Mouse (Mus musculus) mature B cell (primary cell): ENCODE measurements around the gene Kpna1.
"Not testable (repeated sequence)": the region's sequence is repeated elsewhere in the genome, so short reads cannot be mapped to it uniquely, and the experiment has no call there.

Experiments used
- in situ Hi-C: fragments of 300-500 bp; cut with MboI; formaldehyde crosslinking; loops from 2 replicates; pipeline ENCODE4 v1.14.3; 2019

The Kpna1 gene

DNA sequence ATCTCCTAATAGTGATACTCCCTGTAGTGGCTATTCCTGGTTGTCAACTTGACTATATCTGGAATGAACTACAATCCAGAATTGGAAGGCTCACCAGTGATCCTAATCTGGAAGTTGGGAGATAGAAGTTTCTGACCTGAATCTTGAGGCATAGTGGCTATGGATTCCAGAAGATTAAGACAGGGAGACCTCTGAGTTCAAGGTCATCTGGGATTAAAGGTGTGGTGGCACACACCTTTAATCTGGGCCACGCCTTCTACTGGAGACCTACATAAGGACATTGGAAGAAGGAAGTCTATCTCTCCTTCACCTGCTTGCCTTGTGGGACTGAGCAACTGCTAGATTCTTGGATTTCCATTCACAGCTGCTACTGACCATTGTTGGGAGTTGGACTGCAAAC, at the start of gene Kpna1:
Kpna1 (plus strand) TSS at position 301 of the 400 bp plus-strand sequence.
- in situ Hi-C loops, result not testable (repeated sequence)

DNA sequence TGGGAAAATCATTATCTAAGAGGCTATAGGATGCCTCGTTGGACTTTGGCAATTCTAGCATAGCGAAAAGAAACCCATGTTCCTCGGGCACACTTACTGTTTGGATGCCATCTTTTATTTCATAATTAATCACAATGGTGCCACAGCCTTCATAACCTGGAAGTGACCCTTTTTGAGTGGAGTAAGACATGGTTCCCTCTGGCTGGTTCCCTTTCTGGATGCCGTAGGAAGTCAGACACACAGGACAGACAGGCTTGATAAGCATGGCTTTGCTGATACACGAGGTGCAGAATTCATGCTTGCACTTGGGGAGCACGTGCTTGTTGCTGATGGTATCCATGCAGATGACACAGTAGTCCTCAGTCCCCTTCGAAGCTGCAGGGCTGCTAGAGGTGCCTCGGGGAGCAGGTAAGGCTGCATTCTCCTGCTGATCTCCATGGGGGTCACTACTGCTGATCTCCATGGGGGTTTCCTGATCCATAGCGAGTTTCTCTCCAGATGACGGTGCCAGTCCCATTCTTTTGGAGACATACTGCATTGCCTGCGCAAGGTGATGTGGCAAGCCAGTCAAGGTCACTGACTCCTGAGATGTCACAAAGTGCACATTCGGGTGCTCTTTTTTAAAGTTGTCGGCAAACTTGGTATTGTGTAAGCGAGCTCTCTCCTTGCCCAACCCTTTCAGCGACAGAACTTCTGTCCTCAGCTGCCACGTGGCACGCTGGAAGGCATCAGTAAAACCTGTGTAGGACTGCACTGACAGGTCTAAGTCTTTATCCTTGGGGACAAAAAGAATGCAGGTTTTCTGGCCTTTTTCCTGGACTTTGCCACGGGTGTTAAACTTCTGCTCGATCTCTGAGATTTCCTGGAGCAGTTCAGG, 46.1 kb upstream of the Kpna1 start:
- in situ Hi-C loops, result no loop called here

DNA sequence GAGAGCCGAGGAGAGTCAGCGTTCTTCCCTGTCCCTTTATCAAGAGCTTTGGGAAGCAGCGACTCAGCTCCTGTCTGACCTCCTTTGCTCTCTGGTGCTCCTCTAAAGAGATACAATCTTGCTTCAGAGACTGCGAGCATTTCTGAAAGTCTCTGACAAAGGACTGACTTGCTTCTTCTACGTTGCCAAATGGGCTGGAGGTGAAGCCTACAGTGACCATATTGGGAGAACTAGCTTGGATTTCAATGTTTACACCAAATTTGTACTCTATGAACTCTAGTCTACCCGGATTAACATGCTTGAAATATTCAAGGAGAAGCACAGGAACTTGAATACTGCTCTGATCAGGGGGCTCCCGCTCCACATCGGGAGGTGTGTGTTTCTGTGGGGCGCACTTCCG, 45.4 kb upstream of the Kpna1 start:
- in situ Hi-C loops, result no loop called here

DNA sequence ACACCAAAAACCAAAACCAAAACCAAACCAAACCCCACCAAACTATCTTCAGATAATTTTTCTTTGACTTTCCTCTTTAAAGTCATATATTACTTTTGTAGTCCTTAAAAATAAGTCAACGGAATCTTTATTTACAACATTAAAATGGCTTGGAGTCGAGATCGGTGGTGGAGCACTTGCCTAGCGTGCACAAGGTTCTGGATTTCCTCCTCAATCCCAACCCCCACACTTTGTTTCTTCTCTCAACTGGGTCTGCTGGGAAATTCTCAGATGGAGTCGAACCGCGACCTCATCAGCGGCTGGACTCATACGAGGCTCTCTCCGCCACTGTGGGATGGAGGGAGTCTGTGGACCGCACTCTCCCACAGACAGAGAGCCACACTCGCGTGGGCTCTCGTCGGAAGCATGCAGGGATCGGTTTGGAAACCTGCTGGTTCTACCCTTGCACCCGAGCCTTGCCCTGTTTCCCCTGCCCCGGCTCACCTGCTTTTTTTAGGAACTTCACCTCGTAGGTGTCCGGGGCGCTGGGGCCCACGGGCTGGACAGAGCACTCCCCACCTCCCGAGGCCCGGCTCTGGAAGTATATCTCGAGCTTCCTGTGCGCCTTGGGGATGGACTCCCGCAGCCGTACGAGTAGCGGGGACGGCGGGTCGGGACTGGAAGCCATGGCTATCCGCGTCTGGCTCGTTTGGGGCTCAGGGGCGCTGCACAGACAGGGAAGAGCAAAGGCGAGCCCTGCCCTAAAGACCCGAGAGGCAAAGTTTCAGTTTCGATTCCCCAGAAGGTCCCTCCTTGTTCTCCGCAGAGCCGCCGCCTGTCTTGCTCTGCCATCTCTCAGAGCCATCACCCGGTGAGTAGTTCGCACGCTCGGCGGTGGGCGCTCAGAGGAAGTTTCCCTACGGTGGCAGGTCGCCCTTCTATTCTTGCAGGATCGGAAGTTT, 40.1 kb upstream of the Kpna1 start, which contains the start of the genes Parp9 and Dtx3l:
Parp9 (plus strand) TSS at position 260 of the 941 bp plus-strand sequence.
Dtx3l (minus strand) TSS at position 941 of the 941 bp plus-strand sequence.
- in situ Hi-C loops, result no loop called here

DNA sequence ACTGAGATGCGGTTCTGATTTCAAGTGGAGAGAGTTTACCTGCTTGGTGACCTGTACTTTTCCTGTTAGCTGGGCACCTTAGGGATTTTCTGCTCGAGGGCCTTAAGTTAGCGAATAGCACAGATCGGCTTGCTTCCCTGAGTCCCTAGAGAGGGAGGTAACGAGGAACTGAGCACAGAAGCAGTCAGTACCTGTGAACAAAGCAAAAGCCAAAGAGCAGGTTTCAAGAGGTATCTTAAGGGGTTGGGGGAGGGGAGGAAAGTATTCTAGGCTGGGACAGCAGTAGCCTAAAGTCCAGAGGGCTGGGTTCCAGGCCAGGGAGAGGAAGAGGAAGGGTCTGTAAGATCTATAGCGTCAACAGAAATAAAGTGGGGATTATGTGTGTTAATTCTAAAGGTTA, 39.3 kb upstream of the Kpna1 start:
- in situ Hi-C loops, result no loop called here

DNA sequence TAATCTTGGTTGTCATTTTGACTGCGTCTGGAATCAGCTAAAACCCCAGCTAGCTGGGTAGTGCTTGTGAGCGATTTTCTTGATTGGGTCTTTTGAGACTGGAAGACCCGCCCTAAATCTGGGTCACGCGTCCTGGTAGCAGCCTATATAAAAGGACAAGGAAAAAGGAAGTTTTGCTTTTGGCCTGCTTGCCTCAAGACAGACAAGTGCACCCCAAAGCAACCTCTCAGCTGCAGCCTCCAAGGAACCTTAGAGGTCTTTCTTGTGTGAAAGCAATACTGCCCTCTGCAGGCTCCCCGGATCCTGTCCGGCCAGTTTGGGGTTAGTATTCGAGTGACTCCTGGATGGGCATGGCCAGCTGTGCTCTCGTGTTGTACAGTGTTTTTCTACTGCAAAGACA, 38.9 kb upstream of the Kpna1 start:
- in situ Hi-C loops, result no loop called here

DNA sequence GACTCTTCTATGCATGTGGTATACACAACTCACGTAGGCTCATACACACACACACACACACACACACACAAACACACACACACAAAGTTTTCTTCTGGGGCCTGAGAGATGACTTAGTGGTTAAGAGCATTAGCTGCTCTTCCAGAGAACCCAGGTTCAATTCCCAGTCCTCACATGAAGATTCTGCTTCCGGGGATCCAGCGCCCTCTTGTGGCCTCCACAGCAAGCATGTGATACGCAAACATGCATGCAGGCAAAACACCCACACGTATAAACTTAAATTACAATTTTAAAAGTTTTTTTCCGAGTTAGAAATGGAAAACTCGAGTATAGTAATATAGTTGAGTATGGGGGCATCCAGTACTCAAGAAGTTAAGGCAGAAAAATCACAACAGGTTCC, 37.2 kb upstream of the Kpna1 start:
- in situ Hi-C loops, result no loop called here

DNA sequence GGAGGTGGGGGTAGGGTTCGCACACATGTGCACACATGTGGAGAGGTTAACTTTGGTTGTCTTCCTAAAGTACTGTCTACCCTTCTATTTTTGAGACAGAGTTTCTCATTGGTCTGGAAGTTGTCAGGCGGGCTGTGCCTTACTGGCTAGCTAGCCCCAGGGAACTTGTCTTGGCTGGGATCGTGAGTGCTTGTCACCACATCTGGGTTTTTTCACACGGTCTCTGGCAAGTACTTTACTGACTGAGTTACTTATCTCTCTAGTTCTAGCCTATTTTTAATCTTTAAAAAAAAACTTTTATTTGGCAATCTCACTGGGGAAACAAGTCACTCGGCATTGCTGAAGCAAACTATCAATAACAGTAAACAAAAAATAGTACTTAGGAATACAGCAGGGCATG, 29.3 kb upstream of the Kpna1 start:
- in situ Hi-C loops, result no loop called here

DNA sequence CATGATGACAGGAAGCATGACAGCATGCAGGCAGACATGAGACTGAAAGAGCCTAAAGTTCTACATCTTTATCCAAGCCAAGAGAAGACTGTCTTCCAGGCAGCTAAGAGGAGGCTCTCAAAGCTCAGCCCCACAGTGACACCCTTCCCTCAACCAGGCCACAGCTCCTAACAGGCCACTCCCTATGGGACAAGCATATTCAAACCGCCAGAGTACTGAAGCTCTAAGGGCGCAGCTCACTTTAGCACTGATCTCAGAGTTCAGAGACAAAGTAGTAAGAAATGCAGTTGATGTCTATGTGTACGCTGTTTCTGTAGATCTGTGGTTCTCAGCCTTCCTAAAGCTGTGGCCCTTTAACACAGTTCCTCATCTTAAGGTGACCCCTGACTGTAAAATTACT, 27.3 kb upstream of the Kpna1 start:
- in situ Hi-C loops, result no loop called here

DNA sequence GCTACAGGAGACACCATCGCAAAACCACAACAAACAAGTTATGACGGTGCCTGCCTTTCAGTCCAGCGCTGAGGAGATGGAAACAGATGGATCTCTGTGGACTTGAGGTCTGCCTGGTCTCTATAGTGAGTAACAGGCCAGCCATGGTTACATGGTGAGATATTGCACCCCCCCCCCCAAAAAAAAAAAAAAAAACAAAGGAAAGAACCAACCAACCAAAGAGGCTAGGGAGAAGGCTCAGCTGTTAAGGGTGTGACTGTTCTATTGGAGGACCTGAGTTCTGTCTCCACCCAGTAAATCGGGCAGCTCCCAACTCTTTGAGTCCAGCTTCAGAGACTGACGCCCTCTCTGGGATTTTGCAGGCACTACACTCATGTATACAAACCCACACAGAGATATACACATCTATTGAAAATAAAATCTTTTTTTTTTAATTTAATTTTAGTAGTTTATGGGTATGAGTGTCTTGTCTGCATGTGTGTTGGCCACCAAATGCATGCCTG, 25.9 kb upstream of the Kpna1 start:
- in situ Hi-C loops, result no loop called here

DNA sequence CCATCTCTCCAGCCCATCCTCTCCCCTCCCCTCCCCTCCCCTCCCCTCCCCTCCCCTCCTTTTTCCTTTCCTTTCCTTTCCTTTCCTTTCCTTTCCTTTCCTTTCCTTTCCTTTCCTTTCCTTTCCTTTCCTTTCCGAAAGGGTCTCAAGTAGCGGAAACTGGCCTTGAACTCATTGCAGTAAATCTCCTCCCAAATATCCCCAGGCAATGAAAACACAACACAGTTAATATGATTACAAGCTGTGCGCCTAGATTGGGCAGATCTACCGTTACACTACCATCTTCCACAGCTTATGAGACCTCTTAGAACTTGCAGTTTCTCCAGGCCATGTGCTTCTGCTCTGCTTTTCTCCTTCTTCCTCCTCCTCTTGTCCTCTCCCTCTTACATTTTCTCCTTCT, 12.6 kb upstream of the Kpna1 start:
- in situ Hi-C loops, result not testable (repeated sequence)

DNA sequence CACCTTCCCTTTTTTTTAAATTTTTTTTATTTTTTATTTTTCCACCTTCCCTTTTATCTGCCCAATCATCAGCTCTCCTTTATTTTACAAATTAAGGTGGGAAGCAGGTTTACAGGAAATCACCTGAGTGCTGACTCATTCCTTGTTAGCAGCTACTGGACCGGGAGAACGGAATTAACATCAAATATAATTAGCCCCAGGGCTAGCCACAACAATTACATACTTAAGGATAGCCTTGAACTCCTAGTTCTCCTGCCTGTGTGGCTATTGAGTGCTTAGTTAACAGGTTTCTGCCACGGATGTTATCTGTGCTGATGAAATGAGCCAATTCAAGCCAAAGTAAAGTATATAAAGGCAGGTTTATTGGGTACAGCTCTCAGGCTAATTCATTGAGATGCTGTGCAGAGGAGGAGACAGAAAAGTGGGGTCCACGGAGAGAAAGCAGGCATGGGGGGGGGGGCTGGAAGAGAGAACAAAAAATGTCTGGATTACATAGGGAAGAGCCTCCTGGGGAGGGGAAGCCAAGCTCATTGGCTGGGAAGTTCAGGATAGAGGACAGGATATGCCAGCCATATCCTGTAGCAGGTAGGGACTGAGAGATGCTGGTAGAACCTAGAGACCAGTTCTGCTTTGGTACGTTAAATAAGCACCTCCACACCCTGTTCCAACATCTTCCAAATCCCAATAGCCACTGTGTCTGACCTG, 12.0 kb upstream of the Kpna1 start:
- in situ Hi-C loops, result no loop called here

DNA sequence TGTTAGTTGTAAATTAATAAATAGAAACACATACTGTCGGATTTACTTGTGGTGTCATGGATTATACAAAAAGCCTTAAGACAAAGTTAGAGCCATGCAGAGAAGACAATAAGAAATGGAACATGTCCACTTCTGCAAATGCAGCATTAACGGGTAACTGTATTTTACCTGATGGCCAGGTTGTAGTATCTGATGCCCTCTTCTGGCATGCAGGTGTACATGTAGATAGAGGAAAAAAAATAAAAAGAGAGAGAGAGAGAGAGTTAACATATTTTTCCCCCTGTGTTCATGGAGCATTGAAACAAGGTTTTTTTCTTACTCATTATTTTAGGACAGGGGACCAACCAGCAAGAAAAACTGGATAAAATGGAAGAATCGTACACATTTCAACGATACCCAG, 11.2 kb upstream of the Kpna1 start:
- in situ Hi-C loops, result no loop called here

DNA sequence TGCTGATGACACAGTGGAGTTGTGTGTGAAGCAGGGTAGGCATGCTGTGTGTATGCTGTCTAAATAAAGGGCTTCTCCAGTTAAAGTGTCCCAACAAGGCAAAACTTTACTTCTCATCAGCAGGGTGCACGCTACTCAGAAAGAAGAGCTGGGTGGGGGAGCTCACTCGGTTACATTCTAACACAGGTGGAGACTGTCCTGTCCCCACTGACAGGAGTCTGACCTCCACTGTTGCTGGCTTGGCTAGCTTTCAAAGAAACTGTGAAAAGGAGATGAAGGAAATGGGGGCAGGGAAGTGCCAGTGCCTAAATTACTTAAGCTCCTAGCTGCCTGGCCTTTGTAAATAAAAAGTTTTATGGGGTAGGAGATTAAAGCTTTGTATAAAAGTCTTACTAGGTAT, 10.4 kb upstream of the Kpna1 start:
- in situ Hi-C loops, result no loop called here

DNA sequence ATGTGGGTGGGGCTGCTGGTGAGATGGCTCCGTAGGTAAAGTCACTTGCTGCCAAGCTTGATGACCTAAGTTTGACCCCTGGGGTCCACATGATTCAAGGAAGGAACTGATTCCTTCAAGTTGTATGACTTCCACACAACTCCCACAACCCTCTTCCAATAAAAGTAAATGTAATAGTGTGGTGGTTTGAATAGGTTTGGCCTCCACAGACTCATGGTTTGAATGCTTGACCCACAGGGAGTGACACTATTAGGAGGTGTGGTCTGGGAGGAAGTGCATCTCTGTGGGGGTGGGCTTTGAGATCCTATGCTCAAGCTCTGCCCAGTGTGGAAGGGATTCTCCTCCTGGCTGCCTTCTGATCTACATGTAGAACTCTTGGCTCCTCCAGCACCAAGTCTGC, 4.5 kb upstream of the Kpna1 start:
- in situ Hi-C loops, result no loop called here

DNA sequence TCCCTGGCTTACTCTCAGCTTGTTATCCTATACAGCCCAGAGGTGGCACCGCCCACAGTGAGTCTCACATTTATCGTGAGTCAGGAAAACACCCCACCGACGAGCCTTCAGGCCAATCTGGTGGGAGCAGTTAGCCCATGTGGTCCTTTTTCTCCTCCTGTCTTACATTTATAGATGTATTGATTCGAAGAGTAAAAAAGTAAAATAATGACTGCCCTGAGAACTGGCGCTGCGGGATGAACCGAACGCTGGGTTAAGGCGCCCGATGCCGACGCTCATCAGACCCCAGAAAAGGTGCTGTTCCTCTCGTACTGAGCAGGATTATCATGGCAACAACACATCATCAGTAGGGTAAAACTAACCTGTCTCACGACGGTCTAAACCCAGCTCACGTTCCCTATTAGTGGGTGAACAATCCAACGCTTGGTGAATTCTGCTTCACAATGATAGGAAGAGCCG, 2.8 kb downstream of the Kpna1 start:
- in situ Hi-C loops, result no loop called here

DNA sequence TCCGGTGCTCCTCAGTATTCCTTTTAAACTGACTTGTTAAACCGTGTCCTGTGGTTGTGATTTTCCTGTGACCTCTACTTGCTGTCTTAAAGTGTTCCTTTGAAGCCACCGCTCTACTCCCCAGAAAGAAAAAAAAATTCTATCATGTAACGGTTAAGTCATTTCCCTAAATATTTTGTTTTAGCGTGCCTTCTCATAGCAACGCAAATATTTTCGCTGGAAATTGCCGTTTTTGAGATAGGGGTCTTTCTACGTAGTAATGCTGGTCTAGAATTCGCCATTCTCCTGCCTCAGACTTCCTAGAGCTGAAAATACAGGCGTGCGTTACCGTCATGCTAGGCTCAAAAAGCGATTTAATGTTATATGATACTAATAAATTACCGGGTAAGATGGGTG, 4.0 kb downstream of the Kpna1 start:
- in situ Hi-C loops, result no loop called here

DNA sequence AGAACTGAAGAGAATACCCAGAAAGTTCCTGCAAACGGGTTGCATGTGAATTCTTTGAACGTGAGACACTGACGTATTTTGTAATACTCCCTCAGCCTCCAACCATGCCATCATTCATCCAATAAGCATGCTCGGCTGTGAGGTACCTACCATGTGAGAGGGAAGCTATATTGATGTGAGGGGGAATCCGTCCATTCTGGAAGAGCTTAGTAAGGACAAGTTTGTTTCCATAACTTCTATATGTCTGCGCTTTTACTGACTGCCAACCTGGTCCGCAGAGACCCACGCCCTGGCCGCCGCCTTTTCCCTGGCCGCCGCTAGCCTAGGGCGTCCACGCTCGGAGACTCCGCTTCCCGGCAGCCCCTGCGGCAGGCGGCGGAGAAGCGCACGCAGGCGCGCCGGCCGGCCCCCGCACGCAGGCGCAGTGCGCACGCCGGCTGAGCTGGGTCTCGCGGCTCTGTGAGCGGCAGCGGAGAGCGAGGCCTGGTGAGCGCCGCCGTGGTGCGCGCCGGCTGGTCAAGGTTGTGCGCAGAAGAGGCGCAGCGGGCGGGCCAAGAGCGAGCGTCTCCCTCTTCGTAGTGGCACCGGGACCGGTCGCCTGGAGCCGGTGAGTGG, 4.5 kb downstream of the Kpna1 start:
- in situ Hi-C loops, result no loop called here

DNA sequence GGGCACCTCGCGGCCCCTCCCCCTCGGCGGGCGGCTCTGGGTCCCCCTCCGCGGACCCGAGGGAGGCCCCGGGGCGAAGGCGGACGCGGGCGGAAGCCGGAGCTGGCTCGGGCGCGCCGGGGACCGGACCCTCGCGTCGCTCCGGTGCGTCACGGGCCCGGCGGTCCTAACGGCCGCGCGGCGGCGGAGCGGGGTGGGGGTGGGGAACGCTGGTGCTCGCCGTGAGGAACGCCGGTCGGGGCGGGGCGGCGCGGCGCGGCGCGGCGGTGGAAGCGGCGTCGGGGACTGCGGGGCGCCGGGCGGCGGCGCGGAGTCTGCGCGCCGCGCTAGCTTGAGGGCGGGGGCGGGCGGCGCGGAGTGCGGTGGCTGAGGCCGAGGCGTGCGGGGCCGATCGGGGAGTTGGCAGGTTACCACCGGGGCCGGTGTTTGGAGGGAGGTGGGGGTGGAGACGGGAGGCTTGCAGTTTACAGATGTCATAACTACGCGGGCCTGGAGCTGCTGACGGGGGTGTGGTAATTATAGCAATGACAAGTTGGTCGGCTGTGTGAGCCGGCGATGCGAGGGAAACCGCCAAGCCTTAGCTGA, 5.1 kb downstream of the Kpna1 start:
- in situ Hi-C loops, result no loop called here

DNA sequence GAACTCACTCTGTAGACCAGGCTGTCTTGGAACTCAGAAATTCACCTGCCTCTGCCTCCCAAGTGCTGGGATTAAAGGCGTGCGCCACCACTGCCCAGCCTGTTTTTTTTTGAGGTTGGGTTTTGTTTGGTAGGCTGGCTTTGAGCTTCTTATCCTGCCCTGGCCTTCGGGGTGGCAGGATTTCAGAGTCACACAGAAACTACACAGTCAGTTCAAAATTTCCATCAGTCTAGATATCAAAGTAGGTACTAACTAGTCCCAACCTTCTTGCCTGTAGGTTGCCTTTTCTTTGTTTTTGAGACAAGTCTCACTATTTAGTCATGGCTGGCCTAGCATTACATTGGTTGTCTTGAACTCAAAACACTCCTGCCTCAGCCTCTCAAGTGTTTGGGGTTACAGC, 5.9 kb downstream of the Kpna1 start:
- in situ Hi-C loops, result no loop called here

DNA sequence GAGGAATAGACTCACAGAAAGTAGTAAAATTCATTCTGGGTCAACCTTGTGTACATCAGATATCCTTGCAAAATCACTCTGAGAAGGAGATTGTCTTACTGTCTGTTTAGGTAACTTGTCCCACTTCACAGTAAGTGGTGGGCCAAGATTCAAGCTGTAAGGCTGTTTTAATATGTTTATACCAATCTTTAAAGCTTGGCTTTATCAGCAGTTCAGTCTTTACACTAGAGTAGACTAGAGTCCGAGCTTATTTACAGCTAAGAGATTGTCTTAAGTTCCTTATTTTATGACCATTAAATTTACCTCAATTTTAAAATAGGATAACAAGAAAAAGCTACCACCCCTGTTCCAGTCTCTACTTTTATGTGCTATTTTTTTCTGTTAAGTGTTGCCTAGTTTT, 9.4 kb downstream of the Kpna1 start:
- in situ Hi-C loops, result no loop called here
